Mouse (Mus musculus) neural tube, embryonic 10.5 days (tissue): ENCODE measurements around the gene Mettl2.
"Not testable (repeated sequence)": the region's sequence is repeated elsewhere in the genome, so short reads cannot be mapped to it uniquely, and the experiment has no call there.

ENCODE experiments used
- DNase-seq: peaks from one replicate; pipeline ENCODE4 v3.0.0-alpha.2; 2017; ENCODE audit warnings: low spot score; ENCODE audit errors: extremely low spot score

The Mettl2 gene

DNA sequence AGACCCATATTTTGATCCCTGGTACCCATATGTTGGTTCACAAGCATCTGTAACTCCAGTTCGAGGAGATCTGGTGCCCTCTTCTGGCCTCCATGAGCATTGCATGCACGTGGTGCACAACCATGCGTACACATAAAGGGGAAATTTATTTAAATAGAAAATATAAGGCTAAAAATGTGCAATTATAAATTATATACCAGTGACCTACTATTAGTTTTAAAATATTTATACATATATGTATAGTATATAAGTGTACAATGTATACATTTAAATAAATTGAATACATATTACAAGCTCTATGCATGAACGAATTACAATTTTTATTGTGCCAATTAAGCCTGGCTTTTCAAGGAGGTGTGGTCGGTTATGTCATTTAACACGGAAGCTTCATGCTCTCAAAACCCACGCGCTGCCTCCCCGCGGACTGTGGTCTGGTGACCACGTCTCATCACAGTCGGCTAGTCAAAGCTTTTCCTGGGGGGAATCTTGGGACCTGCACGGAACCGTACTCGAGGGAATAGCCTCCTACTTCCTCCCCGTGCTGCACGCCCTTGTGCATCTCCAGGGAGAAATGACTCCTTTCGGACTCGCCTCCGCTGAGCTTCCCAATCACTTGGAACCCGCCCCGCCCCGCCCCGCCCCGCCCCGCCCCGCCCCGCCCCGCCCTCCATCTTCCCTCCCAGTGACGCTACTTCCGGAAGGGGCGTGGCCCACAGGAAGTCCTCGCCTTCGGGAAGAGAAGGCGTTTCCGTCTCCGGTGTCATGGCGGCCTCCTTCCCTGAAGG is at the start of gene Mettl2:
Gene Mettl2 (plus strand): TSS at position 691 of the 785 bp plus-strand sequence.
- peak; percentile 90 for DNase-seq

DNA sequence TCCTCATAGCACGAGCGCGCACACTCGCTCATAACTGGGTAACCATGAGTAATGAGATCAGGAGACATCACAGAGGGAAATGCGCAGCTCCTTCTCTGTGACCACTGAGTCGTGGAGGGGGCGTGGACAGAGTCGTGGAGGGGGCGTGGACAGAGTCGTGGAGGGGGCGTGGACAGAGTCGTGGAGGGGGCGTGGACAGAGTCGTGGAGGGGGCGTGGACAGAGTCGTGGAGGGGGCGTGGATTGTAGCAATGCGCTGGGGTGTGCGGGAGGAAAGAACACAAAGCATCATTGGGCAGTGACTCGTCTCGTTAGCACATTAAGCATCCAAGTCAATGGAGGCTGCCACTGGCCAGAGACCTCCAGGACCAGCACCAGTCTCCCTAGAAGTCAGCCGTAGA is 13.8 kb upstream of the Mettl2 start:
- not testable (repeated sequence) for DNase-seq

DNA sequence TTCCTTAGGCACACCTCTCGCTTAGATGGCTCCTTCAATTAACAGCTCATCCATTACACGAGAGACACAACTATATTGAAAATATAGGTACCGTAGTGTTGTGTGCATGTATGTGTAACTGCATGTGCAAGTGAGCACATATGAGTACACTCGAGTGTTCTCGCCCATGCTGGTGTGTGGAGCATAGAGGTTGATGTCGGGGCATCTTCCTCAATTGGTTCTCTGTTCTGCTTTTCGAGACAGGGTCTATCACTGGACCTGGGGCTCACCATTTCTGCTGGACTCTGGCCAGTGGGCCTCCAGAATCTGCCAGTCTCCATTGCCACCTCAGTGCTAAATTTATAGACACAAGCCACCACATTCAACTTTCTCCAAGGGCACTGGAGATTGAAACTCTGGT is 8.4 kb upstream of the Mettl2 start:
- no peak for DNase-seq

DNA sequence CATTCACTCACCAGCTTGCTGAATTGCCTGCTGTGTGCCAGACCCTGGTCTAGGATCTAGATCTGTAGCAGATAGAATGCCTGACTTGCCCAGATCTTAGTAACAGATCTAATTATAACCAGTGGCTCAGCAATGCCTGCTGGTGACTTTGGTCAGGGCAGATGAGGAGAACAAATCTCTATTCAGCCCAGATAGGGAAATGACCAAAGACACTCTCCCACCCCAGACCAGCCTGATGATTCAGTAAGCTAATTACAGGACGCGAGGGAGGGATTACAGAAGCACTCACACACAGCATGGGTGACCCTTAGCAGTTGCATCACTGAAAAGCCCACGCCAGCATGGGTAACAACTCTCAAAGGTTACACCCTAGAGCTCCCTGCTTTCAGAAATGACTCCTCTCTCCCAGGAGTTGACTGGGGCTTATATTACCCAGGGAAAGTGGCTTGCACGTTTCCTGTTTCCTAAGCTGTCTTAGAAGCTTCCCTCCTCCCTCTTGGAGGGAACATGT is 5.6 kb upstream of the Mettl2 start:
- no peak for DNase-seq

DNA sequence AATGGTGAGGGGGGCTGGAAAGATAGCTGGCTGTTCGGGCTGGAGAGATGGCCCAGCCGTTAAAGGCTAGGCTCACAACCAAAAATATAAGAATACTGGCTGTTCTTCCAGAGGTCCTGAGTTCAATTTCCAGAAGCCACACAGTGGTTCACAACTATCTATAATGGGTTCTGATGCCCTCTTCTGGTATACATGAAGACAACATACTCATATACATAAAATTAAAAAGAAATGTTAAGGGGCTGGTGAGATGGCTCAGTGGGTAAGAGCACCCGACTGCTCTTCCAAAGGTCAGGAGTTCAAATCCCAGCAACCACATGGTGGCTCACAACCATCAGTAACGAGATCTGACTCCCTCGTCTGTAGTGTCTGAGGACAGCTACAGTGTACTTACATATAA is 4.4 kb upstream of the Mettl2 start:
- not testable (repeated sequence) for DNase-seq

DNA sequence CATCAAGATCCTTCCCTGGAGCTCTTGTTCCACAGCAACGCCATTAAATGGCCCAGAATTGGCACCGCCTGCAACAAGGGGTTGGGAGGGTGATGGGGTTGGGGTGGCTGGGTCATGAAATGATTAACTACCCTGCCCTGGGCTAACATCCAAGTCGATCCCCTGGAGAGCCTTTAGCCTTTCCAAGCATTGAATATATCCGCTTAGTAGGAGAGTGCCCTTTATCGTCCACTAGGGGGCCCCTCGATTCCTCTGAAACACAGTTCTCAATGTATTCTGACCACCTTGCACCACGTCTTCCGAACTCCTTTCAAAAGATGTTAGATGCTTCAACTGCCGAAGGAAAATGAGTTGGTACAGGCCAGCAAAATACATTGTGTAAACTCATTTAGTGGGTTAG is 2.2 kb upstream of the Mettl2 start:
- DNase-seq, result peak; percentile 50

DNA sequence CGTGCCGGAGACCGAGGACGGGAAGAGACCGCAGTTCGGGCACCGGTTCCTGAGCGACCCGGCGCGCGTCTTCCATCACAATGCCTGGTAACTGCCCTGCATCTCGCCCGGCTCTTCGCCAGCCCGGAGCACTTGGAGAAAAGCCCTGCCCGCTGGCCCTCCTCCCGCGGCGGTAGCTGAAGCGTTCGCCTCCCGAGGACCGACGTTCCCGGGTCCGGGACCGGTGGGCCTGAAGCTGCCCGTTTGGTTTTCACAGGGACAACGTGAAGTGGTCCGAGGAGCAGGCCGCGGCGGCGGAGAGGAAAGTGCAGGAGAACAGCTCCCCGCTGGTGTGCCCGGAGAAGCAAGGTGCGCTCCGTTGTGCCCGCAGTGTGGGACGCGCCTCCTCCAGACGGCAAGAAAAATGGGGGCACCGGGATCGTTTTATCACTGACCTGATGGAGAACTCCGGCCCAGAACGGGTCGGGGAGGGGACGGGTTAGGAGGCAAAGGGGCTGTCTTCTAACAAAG is 350 bp downstream of the Mettl2 start:
- no peak for DNase-seq

DNA sequence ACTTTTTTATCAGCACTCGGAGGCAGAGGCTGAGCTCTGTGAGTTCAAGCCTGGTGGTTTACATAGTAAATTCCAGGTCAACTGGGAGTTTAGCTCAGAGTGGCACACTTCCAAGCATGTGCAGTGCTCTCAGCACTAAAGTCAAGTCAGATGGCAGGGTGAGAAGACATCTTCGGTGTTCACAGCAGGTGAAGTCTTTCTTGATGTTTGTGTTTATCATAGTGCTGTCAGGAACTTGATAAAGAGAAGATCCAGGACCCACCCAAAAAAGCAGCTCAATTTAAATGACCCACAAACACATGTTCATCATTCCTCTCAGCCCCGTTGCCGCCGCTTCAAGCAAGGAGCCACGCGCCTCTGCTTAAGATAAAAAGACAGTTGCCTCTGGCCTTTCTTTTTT is 9.5 kb downstream of the Mettl2 start:
- no peak for DNase-seq

DNA sequence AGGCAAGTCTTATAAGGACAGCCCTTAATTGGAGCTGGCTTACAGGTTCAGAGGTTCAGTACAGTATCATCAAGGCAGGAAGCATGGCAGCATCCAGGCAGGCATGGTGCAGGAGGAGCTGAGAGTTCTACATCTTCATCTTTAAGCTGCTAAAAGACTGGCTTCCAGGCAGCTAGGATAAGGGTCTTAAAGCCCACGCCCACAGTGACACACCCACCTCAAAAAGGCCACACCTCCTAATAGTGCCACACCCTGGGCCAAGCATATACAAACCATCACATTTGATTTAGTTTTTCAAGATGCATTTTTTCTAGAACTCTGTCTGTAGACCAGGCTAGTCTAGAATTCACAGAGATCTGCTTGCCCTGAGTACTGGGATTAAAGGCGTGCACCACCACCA is 11.0 kb downstream of the Mettl2 start:
- not testable (repeated sequence) for DNase-seq

DNA sequence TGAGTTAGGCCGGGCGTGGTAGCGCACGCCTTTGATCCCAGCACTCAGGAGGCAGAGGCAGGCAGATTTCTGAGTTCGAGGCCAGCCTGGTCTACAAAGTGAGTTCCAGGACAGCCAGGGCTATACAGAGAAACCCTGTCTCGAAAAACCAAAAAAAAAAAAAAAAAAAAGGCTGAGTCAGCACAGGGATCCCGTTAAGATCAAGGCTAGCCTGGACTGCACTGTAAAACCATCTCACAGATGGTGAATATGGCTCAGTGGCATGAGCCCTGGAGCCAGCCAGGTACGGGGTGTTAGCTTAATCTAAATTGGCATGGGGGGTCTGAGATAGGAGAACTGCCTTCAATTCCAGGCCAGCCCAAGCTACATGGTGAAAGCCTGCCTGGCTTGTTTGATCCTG is 14.3 kb downstream of the Mettl2 start:
- DNase-seq, result not testable (repeated sequence)

DNA sequence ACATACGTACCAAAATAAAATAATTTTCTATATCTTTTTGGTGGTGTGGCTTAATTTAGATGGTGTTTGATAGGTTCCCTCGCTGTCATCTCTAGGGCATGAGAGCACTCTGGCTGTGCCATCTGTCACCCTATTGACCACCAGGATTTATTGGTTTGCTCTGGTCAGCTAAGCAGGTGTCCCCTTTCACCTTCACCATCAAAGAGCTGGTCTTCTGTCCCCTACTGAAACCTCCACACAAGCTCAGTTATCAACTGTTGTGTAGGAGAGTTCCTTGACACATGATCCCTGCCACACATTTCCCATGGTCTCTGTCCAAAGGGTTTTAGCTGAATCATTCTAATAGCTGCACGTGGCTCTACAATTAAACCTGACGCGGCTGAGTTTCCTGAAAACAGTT is 14.9 kb downstream of the Mettl2 start:
- no peak for DNase-seq

DNA sequence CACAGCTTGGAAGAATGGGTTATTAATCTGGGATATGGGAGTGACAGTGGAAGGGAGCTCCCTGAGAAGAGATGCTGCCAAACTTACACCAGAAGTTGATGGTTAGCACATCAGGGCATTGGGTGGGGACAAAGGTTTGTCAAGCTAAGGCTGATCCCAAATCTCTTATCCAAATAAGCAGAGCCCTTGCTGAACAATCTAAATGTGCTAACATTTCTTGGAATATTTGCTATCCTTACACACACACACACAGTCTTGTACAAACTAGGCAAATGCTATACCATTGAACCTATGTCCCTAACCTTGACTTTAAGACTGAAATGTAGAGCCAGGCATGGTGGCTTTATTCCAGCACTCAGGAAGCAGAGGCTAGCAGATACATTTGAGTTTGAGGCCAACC is 17.3 kb downstream of the Mettl2 start:
- no peak for DNase-seq

DNA sequence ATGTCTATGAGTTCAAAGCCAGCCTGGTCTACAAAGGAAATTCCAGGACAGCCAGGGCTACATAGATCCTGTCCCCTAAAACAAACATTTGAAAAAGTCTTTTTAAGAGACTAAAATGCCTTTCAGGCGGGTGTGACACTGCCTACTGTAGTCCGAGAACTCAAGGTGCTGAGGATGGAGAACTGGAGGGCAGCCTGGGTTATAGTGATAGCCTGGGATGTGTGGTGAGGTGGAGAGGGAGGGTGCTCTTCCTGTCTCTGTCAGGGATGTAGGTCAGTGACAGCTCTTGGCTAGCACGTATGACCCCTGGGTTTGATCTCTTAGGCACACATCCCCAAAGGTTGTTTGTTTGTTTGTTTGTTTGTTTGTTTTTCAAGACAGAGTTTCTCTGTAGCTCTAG is 17.9 kb downstream of the Mettl2 start:
- DNase-seq, result no peak

DNA sequence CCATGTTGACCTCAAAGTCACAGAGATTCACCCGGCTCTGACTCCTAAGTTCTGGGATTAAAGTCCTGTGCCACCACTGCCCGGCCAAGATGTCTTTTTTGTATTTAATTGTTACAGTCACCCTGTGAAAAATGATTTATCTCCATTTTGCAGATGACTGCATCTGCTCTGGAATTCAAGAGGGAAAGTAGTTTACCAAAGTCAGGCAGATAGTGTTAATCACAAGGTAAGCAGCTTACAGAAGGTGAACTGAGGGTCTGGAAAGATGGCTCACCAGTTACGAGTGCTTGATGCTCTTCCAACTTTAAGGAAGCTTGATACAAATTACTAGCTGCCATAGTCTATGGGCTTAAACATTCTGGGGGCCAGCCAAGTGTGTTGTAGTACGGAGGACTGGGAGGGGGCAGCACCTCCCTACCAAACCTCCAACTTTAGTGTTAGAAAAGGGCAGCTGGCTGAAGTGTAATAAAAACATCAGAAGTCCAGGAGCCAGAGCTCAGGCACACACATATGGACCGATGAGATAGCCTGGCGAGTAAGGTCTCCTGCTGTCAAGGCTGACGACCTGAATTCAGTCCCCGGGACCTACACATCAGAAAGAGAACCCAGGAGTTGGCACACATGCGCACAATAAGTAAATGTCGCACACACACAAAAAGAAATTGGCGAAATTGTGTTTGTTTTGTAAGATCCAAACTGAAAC is 18.4 kb downstream of the Mettl2 start:
- no peak for DNase-seq

DNA sequence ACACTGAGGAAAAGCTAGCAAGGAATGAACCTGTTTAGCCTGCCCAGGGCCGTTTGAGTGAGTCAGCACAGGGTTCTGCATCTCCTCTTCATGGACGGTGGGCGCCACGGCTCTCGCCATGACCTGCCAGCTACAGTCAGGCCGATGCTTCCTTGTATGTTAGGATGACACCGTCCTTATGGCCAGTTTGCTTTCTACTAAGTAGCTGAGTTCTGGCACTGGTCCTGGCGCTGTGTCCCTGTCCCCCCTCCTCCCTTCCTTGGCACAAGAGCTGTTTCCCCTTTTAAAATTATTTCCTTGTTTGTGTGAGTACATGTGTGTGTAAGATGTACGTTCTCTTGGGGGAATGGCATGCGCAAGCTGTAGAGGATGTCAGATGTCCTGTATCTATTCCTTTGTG is 19.0 kb downstream of the Mettl2 start:
- no peak for DNase-seq

DNA sequence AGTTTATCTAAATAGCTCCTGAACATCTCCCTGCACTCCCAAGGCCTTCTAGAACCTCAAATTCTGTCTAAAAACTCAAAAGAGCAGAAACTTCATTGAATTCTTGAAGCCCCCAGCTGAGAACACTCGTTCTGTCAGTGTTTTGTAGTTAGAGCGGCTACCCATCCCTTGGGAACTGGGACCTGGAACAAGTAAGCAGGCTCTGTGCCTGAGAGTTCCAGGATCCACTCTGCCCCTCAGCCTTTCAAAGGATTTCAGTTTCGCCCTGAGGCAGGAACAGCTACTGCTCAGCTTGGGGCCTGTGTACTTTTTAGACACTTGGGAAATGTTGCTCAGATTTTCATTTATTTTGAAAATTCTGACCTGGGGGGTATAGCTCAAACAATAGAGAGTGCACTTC is 20.4 kb downstream of the Mettl2 start, which contains the start of gene Gm10842:
Gene Gm10842 (plus strand): TSS at position 301 of the 400 bp plus-strand sequence.
- DNase-seq, result no peak

DNA sequence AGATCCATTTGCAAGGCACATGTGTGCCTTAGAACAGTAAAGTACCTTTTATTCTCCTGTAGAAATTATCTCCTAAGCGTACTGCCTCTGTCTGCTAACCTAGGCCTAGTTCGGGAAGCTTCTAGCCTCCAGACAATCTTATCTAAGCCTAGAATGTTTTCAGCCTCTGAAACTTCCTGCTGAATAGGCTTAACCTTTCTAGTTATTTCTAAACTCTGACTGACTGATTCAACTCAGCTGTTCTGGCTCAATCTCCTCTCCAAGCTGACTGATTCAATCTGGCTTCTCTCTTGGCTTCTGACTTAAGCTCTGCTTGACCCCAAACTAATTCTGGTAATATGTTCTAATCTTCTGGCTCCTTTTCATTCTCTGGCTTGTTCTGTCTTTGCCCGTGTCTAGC is 23.1 kb downstream of the Mettl2 start:
- DNase-seq, result no peak

DNA sequence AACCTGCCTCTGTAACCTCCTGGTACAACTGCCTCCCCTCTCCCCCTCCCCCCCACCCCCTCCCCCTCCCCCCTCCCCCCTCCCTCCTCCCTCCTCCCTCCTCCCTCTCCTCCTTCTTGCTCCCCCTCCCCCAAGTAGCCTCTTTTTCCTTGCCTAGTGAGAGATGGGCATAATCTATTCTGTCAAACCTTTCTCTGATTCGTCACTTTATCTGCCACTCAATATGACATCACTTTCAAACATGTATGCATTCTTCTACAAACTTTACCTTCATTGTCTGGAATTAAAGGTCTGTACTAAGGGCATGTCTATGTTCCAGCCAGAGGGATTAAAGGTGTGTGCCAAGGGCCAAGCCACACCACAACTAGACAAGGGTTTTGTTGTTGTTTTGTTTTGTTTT is 23.5 kb downstream of the Mettl2 start:
- no peak for DNase-seq

DNA sequence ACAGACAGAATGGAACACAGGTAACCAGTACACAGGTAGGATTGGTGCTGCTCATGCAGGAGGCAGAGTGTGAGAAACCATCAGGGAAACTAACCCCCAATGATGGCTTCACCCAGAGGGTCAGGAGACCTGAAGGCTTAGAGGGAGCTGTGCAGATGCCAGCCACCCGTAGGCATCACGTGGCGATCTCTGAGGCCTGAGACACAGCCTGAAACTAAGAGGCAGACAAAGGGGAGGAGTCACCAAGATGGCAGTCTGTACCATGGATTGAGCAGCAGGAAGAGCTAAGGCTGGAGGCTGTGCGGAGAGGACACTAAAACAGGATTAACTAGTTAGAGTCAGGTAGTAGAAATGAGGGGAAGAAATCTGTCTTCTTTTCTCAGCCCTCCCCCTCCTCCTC is 24.5 kb downstream of the Mettl2 start:
- no peak for DNase-seq

DNA sequence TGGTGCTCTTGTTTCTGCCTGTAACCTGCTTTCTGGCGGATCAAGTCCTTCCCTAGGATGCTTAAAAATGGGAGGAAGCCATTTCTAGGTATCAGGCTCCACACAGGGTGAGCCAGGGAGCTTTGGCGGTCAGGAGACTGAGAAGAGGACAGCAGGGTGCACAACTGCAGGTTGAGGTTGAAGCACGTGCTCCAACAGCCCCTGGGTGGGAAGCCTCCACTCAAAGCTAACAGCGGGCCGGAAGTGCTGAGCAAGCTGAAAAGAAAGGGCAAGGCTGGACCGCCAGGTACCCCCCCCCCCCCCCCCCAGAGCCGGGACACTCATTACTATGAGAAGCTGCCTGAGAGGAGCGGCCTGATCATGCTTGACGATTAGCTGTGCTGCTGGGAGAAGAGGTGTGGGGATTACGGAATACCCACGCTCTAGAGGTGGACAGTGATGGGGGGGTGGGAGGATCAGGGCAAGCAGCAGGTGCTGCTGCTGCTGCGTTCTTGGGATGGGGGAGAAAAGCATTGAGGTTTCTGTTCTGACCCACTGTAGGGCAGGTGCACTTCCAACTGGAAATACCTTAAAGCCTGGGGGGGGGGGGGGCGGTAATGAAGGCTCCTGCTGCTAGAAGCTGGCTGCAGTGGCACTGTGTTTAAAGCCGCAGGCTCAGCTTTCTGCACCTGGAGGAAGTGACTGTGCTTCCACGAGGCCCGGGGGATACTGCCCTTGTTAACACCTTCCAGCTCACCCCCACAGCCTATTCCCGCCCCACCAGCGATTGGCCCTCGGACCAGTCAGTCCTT is 25.2 kb downstream of the Mettl2 start:
- no peak for DNase-seq

DNA sequence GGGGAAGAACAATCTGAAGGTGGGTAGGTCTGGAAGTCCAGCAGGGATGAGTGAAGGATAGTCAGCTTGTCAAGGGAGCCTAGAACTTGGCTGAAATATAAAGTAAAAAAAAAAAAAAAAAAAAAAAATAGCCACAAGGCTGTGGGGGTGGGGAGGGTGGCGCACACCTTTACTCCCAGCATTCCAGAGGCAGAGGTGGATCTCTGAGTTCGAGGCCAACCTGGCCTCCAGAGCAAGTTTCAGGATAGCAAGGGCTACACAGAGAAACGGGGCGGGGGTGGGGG is 25.7 kb downstream of the Mettl2 start:
- DNase-seq, result no peak

DNA sequence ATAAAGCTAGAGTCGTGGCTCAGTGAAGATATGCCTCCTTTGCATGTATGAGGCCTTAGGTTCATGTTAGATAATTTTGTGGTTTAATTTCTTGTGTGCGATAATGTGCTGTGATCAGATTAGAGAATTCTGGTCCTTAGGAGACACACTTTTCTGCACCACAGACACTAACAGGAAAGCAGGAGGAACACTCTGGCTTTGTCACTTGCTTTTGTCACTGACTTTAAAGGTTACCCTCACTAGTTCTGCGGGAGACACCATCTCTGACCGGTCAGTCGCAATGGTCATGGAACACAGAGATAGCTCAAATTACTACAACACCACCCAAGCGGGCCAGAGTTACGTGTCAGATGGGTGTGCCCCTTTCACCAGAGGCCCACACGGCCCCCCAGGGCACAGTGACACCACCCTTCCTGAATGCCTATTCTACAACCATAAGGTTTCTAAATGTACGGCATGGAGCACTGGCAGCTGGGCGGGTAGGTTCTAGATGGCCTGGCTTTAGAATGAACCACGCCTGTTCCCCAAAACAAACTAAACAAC is 26.2 kb downstream of the Mettl2 start:
- DNase-seq, result no peak
